Mouse (Mus musculus) spleen, adult 2 months (tissue): ENCODE measurements at regions not wholly inside any gene's neighbourhood (a gene's known extent, or its start where the extent isn't known, plus 50 kb on each side); places are given as distances from the start of the nearest gene placed in this dataset.

Experiments
- CTCF ChIP-seq: fragments of 200-500 bp; IDR thresholded peaks from 2 replicates; pipeline ENCODE4 v1.5.1; 2011; ENCODE audit warnings: mild to moderate bottlenecking, inconsistent platforms; ENCODE audit not compliant: insufficient read depth, insufficient read length, insufficient replicate concordance; ENCODE audit errors: extremely low read depth
- POLR2A ChIP-seq: fragments of 200-500 bp; IDR thresholded peaks from 2 replicates; pipeline ENCODE4 v1.6.1; 2011; ENCODE audit warnings: low read depth, low read length, inconsistent platforms

DNA sequence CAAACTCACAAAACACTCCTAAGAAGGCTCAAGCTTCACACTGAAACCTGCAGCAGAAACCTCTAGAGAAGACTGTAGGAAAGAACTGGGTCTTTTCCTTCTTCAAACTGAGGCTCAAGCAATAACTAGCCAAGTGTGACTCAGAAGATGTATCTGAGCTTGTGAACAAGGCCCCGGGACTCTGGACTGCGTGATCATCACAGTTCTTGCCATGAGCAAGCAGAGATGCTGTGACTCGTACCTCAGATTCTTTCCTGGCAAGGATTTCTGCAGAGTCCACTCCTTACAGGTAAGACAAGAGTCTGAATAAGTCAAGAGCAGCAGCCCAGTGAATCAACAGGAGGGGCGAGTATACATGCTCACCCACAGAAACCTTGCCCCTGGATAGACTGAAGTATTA, 250.5 kb upstream of the Gm26657 start:
- no peak for TF ChIP-seq POLR2A
- no peak for TF ChIP-seq CTCF
